Mouse (Mus musculus): Measurements from ENCODE around the gene Hmcn2. TPM values are rescaled to one million over a fixed set of nuclear protein-coding genes. Genes with fewer than 3 reads are reported as not detected.
A peak's percentile ranks its signal among the peaks of the same experiment; 100 is the strongest.

The Hmcn2 gene
- polyA plus RNA-seq, 1 experiment: 1.5 TPM

- TF ChIP-seq POLR2A (IDR thresholded peaks at IDR 0.05; ENCODE audit: extremely low read depth, insufficient read depth, low read length) (no peak), CTCF (IDR thresholded peaks at IDR 0.05; ENCODE audit: extremely low read depth, insufficient read depth, low read length) (no peak)
Observed at GRCm38 (mm10) chr2:31372186-31372585, 58.0 kb downstream of the Hmcn2 start.

DNA sequence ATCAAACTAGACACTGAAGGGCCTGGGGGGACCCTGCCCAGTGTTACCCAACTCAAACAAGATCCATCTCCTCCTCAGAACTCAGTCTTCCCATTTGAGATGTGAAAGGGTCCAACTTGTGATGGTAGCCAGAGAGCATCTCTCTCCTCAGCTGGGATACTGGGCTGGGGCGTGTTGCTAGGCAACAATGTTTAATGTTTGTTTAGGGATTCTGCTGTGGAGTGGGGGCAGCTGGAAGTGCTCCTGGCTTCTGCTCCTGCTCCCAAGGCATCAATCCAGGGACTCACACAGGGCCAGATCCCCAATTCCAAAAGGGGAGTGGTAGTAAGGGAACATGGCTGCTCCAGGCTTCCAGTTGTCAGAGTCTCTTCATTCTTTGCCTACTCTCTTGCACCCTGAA lies 60.2 kb downstream of the Hmcn2 start:
- TF ChIP-seq CTCF (IDR thresholded peaks at IDR 0.05; ENCODE audit: extremely low read depth, insufficient read depth, low read length): no peak
- no peak for TF ChIP-seq POLR2A (IDR thresholded peaks at IDR 0.05; ENCODE audit: extremely low read depth, insufficient read depth, low read length)
- Histone ChIP-seq H3K4me1 (ENCODE audit: control insufficient read depth, insufficient read depth, low read length) (no peaks in the 10 kb centered on the region), H3K4me3 (ENCODE audit: insufficient read depth, low read length) (no peak overlapping the region), H3K27ac (ENCODE audit: insufficient read depth, low read length) (no peak overlapping the region)

More at GRCm38 (mm10) chr2:31372186-31372585, 58.0 kb downstream of the Hmcn2 start:
- Histone ChIP-seq H3K4me3 (ENCODE audit: insufficient read depth, low read length) (no peak overlapping the region), H3K4me1 (ENCODE audit: control insufficient read depth, insufficient read depth, low read length) (no peaks in the 10 kb centered on the region), H3K27ac (ENCODE audit: insufficient read depth, low read length) (no peak overlapping the region)

DNA sequence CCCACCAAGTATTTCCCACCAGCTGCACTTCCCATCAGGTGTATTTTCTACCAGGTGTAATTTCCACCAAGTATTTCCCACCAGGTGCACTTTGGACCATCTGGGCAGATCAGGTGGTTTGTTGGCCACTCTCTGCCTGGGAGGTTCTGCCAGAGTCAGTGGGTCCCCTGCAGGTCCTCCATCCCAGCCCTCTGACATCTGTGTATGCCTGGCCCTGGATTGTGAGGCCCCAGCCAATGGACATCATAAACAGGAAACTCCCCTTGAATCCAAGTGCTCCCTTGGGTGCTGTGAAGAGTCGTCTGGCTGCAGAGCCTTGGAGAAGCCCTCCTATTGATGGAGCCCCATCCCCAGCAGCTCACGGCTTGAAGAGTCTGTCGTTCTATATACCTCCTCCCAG lies 61.8 kb downstream of the Hmcn2 start:
- Histone ChIP-seq H3K27ac (ENCODE audit: insufficient read depth, low read length) (no peak overlapping the region), H3K4me1 (ENCODE audit: control insufficient read depth, insufficient read depth, low read length) (no peaks in the 10 kb centered on the region), H3K4me3 (ENCODE audit: insufficient read depth, low read length) (no peak overlapping the region)
- no peak for TF ChIP-seq CTCF (IDR thresholded peaks at IDR 0.05; ENCODE audit: extremely low read depth, insufficient read depth, low read length)
- TF ChIP-seq POLR2A (IDR thresholded peaks at IDR 0.05; ENCODE audit: extremely low read depth, insufficient read depth, low read length): no peak

GRCm38 (mm10) chr2:31377481-31377880 lies 63.3 kb downstream of the Hmcn2 start:
- Histone ChIP-seq H3K27ac (ENCODE audit: insufficient read depth, low read length) (no peak overlapping the region), H3K4me1 (ENCODE audit: control insufficient read depth, insufficient read depth, low read length) (no peaks in the 10 kb centered on the region), H3K4me3 (ENCODE audit: insufficient read depth, low read length) (no peak overlapping the region)
- no peak for TF ChIP-seq POLR2A (IDR thresholded peaks at IDR 0.05; ENCODE audit: extremely low read depth, insufficient read depth, low read length)
- TF ChIP-seq CTCF (IDR thresholded peaks at IDR 0.05; ENCODE audit: extremely low read depth, insufficient read depth, low read length): no peak

- H3K4me3 ChIP-seq (ENCODE audit: insufficient read depth, low read length): no peak overlapping the region
- peak; percentile 95 for TF ChIP-seq CTCF (IDR thresholded peaks at IDR 0.05; ENCODE audit: extremely low read depth, insufficient read depth, low read length)
- TF ChIP-seq POLR2A (IDR thresholded peaks at IDR 0.05; ENCODE audit: extremely low read depth, insufficient read depth, low read length): no peak
- H3K27ac ChIP-seq (ENCODE audit: insufficient read depth, low read length): no peak overlapping the region
- no peaks in the 10 kb centered on the region for H3K4me1 ChIP-seq (ENCODE audit: control insufficient read depth, insufficient read depth, low read length)
Observed at GRCm38 (mm10) chr2:31381292-31381846, 67.2 kb downstream of the Hmcn2 start.

DNA sequence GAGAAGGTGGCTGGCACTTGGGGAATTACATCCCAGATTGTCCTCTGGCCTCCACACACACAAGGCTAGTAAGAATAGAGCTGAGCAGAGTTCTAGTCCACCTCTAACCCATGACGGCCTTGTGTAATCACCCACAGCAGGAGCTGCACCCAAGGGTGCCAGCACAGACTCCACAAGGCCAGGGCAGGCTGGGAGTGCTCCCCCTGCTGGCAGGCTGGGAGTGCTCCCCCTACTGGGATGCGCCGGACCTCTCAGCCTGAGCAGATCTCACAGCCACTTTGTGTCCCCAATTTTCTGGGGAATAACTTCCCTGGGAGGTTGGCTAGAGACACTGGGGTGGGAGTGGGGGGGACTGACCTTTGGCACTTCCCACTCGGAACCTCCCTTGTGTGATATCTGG lies 68.7 kb downstream of the Hmcn2 start:
- Histone ChIP-seq H3K4me1 (ENCODE audit: control insufficient read depth, insufficient read depth, low read length) (no peaks in the 10 kb centered on the region), H3K4me3 (ENCODE audit: insufficient read depth, low read length) (no peak overlapping the region), H3K27ac (ENCODE audit: insufficient read depth, low read length) (no peak overlapping the region)
- TF ChIP-seq CTCF (IDR thresholded peaks at IDR 0.05; ENCODE audit: extremely low read depth, insufficient read depth, low read length) (peak; percentile 68), POLR2A (IDR thresholded peaks at IDR 0.05; ENCODE audit: extremely low read depth, insufficient read depth, low read length) (no peak)

- H3K4me1 ChIP-seq (ENCODE audit: control insufficient read depth, insufficient read depth, low read length): no peaks in the 10 kb centered on the region
- TF ChIP-seq POLR2A (IDR thresholded peaks at IDR 0.05; ENCODE audit: extremely low read depth, insufficient read depth, low read length) (no peak), CTCF (IDR thresholded peaks at IDR 0.05; ENCODE audit: extremely low read depth, insufficient read depth, low read length) (no peak)
- no peak overlapping the region for H3K27ac ChIP-seq (ENCODE audit: insufficient read depth, low read length)
- no peak overlapping the region for H3K4me3 ChIP-seq (ENCODE audit: insufficient read depth, low read length)
Observed at GRCm38 (mm10) chr2:31416968-31417367, 102.8 kb downstream of the Hmcn2 start.

GRCm38 (mm10) chr2:31418021-31418420 lies 103.8 kb downstream of the Hmcn2 start:
- Histone ChIP-seq H3K4me1 (ENCODE audit: control insufficient read depth, insufficient read depth, low read length) (no peaks in the 10 kb centered on the region), H3K27ac (ENCODE audit: insufficient read depth, low read length) (no peak overlapping the region), H3K4me3 (ENCODE audit: insufficient read depth, low read length) (no peak overlapping the region)
- TF ChIP-seq POLR2A (IDR thresholded peaks at IDR 0.05; ENCODE audit: extremely low read depth, insufficient read depth, low read length) (no peak), CTCF (IDR thresholded peaks at IDR 0.05; ENCODE audit: extremely low read depth, insufficient read depth, low read length) (no peak)

- Histone ChIP-seq H3K4me3 (ENCODE audit: insufficient read depth, low read length) (no peak overlapping the region), H3K27ac (ENCODE audit: insufficient read depth, low read length) (no peak overlapping the region), H3K4me1 (ENCODE audit: control insufficient read depth, insufficient read depth, low read length) (no peaks in the 10 kb centered on the region)
Observed at GRCm38 (mm10) chr2:31418571-31418970, 104.4 kb downstream of the Hmcn2 start.

DNA sequence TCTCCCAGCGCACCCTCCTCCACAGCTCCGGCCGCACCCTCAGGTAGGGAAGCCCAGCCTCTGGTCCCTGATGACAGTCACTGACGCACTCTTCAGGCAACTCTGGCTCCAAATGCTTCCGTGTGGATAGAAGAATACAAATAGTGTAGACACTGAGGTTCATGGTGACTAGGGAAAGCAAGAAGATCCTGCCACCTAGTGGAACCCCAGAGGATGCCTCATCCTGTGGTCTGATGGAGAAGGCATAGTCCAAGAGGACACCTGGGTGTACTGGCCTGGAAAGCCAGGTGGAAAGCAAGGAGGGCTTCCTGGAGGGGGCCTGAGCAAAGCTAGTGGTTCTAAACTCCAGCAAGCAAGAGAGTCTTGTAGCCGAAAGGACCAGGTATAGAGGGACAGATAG lies 106.7 kb downstream of the Hmcn2 start:
- Histone ChIP-seq H3K4me3 (ENCODE audit: insufficient read depth, low read length) (no peak overlapping the region), H3K4me1 (ENCODE audit: control insufficient read depth, insufficient read depth, low read length) (no peaks in the 10 kb centered on the region), H3K27ac (ENCODE audit: insufficient read depth, low read length) (no peak overlapping the region)
- TF ChIP-seq CTCF (IDR thresholded peaks at IDR 0.05; ENCODE audit: extremely low read depth, insufficient read depth, low read length) (peak; percentile 70), POLR2A (IDR thresholded peaks at IDR 0.05; ENCODE audit: extremely low read depth, insufficient read depth, low read length) (no peak)

More at GRCm38 (mm10) chr2:31418571-31418970, 104.4 kb downstream of the Hmcn2 start:
- TF ChIP-seq CTCF (IDR thresholded peaks at IDR 0.05; ENCODE audit: extremely low read depth, insufficient read depth, low read length) (no peak), POLR2A (IDR thresholded peaks at IDR 0.05; ENCODE audit: extremely low read depth, insufficient read depth, low read length) (no peak)
